9 mouse cellular contexts compared by ENCODE assay signal in genomic region chr7:99248906-99249581, GRCm38 (mm10). TPM values are rescaled to one million over a fixed set of nuclear protein-coding genes. Genes with fewer than 3 reads are reported as not detected.
DNase-seq lines count a peak whose midpoint lies in the region; ATAC-seq lines count a peak whose summit lies in the region.
"Had no signal": no experiment of that assay in that cellular context is flagged by ENCODE, and none has a peak within 500 bp of the region (broad histone marks: within the 10 kb centered on the region; RNA-seq: fewer than 3 reads in every experiment).

No protein-coding gene starts in this region.

- peaks cover 18% of the 10 kb centered on the region for H3K27me3 ChIP-seq in forebrain, embryonic 13.5 days
- H3K27me3 ChIP-seq in liver, embryonic 12.5 days (replicated peaks): peaks cover 59% of the 10 kb centered on the region
- H3K27me3 ChIP-seq in stomach, embryonic 14.5 days (ENCODE audit: control insufficient read depth, insufficient read depth, low read length): 0 out of 2 replicates have a peak, but pooled peaks cover 5% of the 10 kb centered on the region
- H3K27me3 ChIP-seq: CH12.LX had no signal

- H3K36me3 ChIP-seq in forebrain, embryonic 13.5 days (ENCODE audit: poor library complexity, severe bottlenecking): no peaks in the 10 kb centered on the region
- H3K36me3 ChIP-seq in liver, embryonic 12.5 days: no peaks in the 10 kb centered on the region
- H3K36me3 ChIP-seq in stomach, embryonic 14.5 days (ENCODE audit: control insufficient read depth, insufficient read depth, low read length): no peaks in the 10 kb centered on the region

- H3K4me2 ChIP-seq in forebrain, embryonic 13.5 days: peak overlapping the region; percentile 70
- H3K4me2 ChIP-seq in liver, embryonic 12.5 days: peak overlapping the region; percentile 58
- H3K4me2 ChIP-seq in stomach, embryonic 14.5 days (replicated peaks; ENCODE audit: low read depth, low read length): peak overlapping the region; percentile 75

- WGBS in forebrain, embryonic 13.5 days: 1% methylated on average over 42 of the region's 44 CpGs
- 2% methylated on average over 44 of the region's 44 CpGs for WGBS in liver, embryonic 12.5 days (ENCODE audit: insufficient replicate concordance)
- under 1% methylated on average over 44 of the region's 44 CpGs for WGBS in stomach, embryonic 14.5 days

- peak; percentile 82 for ATAC-seq in frontal cortex, adult (ENCODE audit: low TSS enrichment)
- peak; percentile 64 for ATAC-seq in forebrain, embryonic 13.5 days
- ATAC-seq in liver, embryonic 12.5 days: no peak
- no peak for ATAC-seq in stomach, embryonic 14.5 days (ENCODE audit: insufficient number of reproducible peaks, insufficient read depth, low FRiP score, low read depth)

- H3K27ac ChIP-seq in forebrain, embryonic 13.5 days: no peak overlapping the region
- no peak overlapping the region for H3K27ac ChIP-seq in liver, embryonic 12.5 days
- no peak overlapping the region for H3K27ac ChIP-seq in stomach, embryonic 14.5 days (ENCODE audit: low read length)

- H3K4me1 ChIP-seq in forebrain, embryonic 13.5 days: 0 out of 2 replicates have a peak, but pooled peaks cover 3% of the 10 kb centered on the region
- H3K4me1 ChIP-seq in liver, embryonic 12.5 days: no peaks in the 10 kb centered on the region
- H3K4me1 ChIP-seq in stomach, embryonic 14.5 days (ENCODE audit: control insufficient read depth, insufficient read depth, low read length): no peaks in the 10 kb centered on the region

- peak overlapping the region; percentile 55 for H3K9ac ChIP-seq in forebrain, embryonic 13.5 days
- H3K9ac ChIP-seq in liver, embryonic 12.5 days: no peak overlapping the region
- no peak overlapping the region for H3K9ac ChIP-seq in stomach, embryonic 14.5 days (replicated peaks; ENCODE audit: low read depth, low read length)

- DNase-seq in frontal cortex, postnatal 36 days (ENCODE audit: low spot score in 2 of 2): no peak
- DNase-seq in CD4-positive helper T cell, adult 2 months (ENCODE audit: low read depth, low spot score): peak; percentile 25
- DNase-seq in layer of hippocampus, postnatal 36 days: no peak
- DNase-seq in adrenal gland, postnatal 14 days: no peak

- no peaks in the 10 kb centered on the region for H3K9me3 ChIP-seq in forebrain, embryonic 13.5 days (replicated peaks)
- no peaks in the 10 kb centered on the region for H3K9me3 ChIP-seq in liver, embryonic 12.5 days (replicated peaks)
- no peaks in the 10 kb centered on the region for H3K9me3 ChIP-seq in stomach, embryonic 14.5 days (ENCODE audit: control insufficient read depth, low read depth, low read length)

- H3K4me3 ChIP-seq in forebrain, embryonic 13.5 days: peak overlapping the region; percentile 46
- peak overlapping the region; percentile 39 for H3K4me3 ChIP-seq in liver, embryonic 12.5 days
- peak overlapping the region; percentile 36 for H3K4me3 ChIP-seq in stomach, embryonic 14.5 days (ENCODE audit: low read depth, low read length)

RNA-seq across cellular contexts. Expression of gene Mogat2, which starts 10.6 kb away (rescaled TPM):
- polyA plus RNA-seq in forebrain, embryonic 13.5 days (2015; fragmentation: Nextera tagmentation; extraction: Ambion mirVana): 3.0 and 3.1 TPM in 2 replicates
- 28.8 and 33.9 TPM in 2 replicates for polyA plus RNA-seq in liver, embryonic 12.5 days (2016; fragmentation: Nextera tagmentation; extraction: Ambion mirVana)
- polyA plus RNA-seq in stomach, embryonic 14.5 days (2014; fragmentation: Nextera tagmentation; extraction: Ambion mirVana): 7.5 and 8.0 TPM in 2 replicates
- not detected for total RNA-seq in layer of hippocampus, postnatal 36 days (2021)
- 0.41 TPM in 1 of 2 replicates, not detected in the other for total RNA-seq in adrenal gland, postnatal 14 days (2021)
- total RNA-seq: CH12.LX had no signal

RNA-seq across cellular contexts. Expression of gene Map6, which starts 18.2 kb away (rescaled TPM):
- polyA plus RNA-seq in forebrain, embryonic 13.5 days (2015; fragmentation: Nextera tagmentation; extraction: Ambion mirVana): 46.9 and 51.3 TPM in 2 replicates
- polyA plus RNA-seq in liver, embryonic 12.5 days (2016; fragmentation: Nextera tagmentation; extraction: Ambion mirVana): 0.13 and 0.25 TPM in 2 replicates
- 4.9 and 6.1 TPM in 2 replicates for polyA plus RNA-seq in stomach, embryonic 14.5 days (2014; fragmentation: Nextera tagmentation; extraction: Ambion mirVana)
- 100 to 1,000 TPM; 102 to 105 TPM for total RNA-seq in layer of hippocampus, postnatal 36 days (2021)
- total RNA-seq in adrenal gland, postnatal 14 days (2021): 7.0 and 11.9 TPM in 2 replicates

Comparison
In these comparisons a context has a peak if more than half of its experiments do, and no peak if none do; other contexts are left out.
1. ATAC-seq: peak in frontal cortex, adult (single experiment) and forebrain, embryonic 13.5 days (single experiment); none in liver, embryonic 12.5 days (single experiment) and stomach, embryonic 14.5 days (single experiment).
2. Peak in every context shown above with its lines, with median percentiles within 50 percentile points of each other: H3K4me2 ChIP-seq and H3K4me3 ChIP-seq.